Mouse (Mus musculus) embryonic facial prominence, embryonic 14.5 days (tissue): ENCODE data around the gene Ormdl3. TPM values are rescaled to one million over a fixed set of nuclear protein-coding genes. Genes with fewer than 3 reads are reported as not detected.

Experiments
- ATAC-seq: fragments of 200-750 bp; cut with Nextera tagmentation; 2 replicates; pipeline ENCODE4 v1.8.0; 2017; ENCODE audit warnings: low read depth, moderate number of reproducible peaks, moderate TSS enrichment
- DNase-seq: peaks from one replicate; pipeline ENCODE4 v3.0.0-alpha.2; 2015; ENCODE audit warnings: low spot score
- H3K27ac ChIP-seq: fragments of 300-500 bp; sonication (generic); replicated peaks from 2 replicates; pipeline ENCODE4 v1.5.1; 2014; ENCODE audit warnings: low read depth, mild to moderate bottlenecking, low read length, moderate library complexity
- H3K27me3 ChIP-seq: fragments of 300-500 bp; sonication (generic); replicated peaks from 2 replicates; pipeline ENCODE4 v1.6.1; 2014; ENCODE audit warnings: low read length; ENCODE audit not compliant: control insufficient read depth, insufficient read depth
- H3K36me3 ChIP-seq: fragments of 300-500 bp; sonication (generic); 2 replicates; pipeline ENCODE4 v1.6.1; 2014; ENCODE audit warnings: low read length, mixed read lengths; ENCODE audit not compliant: control insufficient read depth, insufficient read depth
- H3K4me1 ChIP-seq: fragments of 300-500 bp; sonication (generic); 2 replicates; pipeline ENCODE4 v1.6.1; 2014; ENCODE audit warnings: antibody characterized with exemption, low read length; ENCODE audit not compliant: control insufficient read depth, insufficient read depth
- H3K4me2 ChIP-seq: fragments of 300-500 bp; sonication (generic); 2 replicates; pipeline ENCODE4 v1.6.1; 2014; ENCODE audit warnings: low read depth, mild to moderate bottlenecking, low read length, moderate library complexity, mixed read lengths
- H3K4me3 ChIP-seq: fragments of 300-500 bp; sonication (generic); 2 replicates; pipeline ENCODE4 v1.5.1; 2014; ENCODE audit warnings: low read depth, mild to moderate bottlenecking, low read length
- H3K9ac ChIP-seq: fragments of 300-500 bp; sonication (generic); 2 replicates; pipeline ENCODE4 v1.6.1; 2014; ENCODE audit warnings: low read depth, mild to moderate bottlenecking, low read length, moderate library complexity, mixed read lengths
- H3K9me3 ChIP-seq: fragments of 300-500 bp; sonication (generic); 2 replicates; pipeline ENCODE4 v1.6.1; 2016; ENCODE audit warnings: low read length; ENCODE audit not compliant: control insufficient read depth
- WGBS: fragments of 180-500 bp; shearing (Covaris S2); extraction: QIAGEN DNeasy Blood & Tissue Kit; methylation state at CpG from one replicate; pipeline ENCODE4 v1.1.7; 2014; 5-methylcytosine and 5-hydroxymethylcytosine counted together
- polyA plus RNA-seq: library from polyadenylated mRNA; unstranded; fragments of >200 nt; fragmentation: Nextera tagmentation; extraction: Ambion mirVana; gene quantifications from 2 replicates; pipeline ENCODE4 v1.2.1, GENCODE M21; 2014

Gene Ormdl3
- polyA plus RNA-seq, 1 experiment from 2014 or later, result 13.6 TPM

DNA sequence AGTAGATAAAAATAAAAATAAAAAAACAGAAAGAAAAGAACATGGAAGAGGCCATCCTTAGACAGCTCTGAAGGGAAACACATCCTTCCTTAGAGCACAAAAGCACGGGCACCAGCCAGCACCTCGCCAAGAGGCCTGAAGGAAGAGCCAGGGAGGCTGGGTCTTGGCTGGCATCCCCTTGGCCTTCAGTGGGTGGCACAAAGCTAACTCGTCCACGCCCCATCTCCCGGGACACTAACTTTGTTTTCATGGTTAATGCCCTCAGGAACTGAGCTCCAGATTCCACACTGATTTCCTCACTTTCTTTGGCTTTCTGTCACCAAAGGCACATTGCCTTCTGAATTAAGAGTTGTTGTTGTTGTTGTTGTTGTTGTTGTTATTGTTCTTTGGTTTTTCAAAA is 9.4 kb downstream of the Ormdl3 start:
- DNase-seq (no peak), ATAC-seq (no peak)
- no peaks in the 10 kb centered on the region for H3K4me1 ChIP-seq
- no peak overlapping the region for H3K4me2 ChIP-seq
- no peak overlapping the region for H3K27ac ChIP-seq
- H3K9ac ChIP-seq, result no peak overlapping the region
- no peaks in the 10 kb centered on the region for H3K27me3 ChIP-seq
- H3K36me3 ChIP-seq, result peaks cover 18% of the 10 kb centered on the region
- no peaks in the 10 kb centered on the region for H3K9me3 ChIP-seq
- 70% methylated on average over 5 of the region's 5 CpGs for WGBS
- H3K4me3 ChIP-seq, result no peak overlapping the region

DNA sequence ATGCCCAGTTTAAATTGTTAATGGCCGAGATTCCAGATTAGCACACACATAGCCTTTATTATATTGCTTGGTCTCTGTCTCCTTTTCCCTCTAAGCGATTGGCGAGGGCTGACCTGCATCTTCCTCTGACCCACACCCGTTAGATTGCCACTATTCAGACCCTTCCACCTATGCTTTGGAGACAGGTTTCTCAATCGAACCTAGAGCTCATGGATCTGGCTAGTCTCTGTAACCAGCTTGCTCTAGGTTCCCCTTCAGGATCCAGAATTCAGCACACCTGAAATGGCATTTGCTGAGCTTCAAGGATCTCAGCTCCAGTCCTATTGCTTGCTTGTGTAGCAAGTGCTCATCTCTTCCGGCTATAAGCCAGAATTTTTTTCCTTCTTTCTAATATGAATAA is 17.7 kb downstream of the Ormdl3 start:
- H3K9ac ChIP-seq, result no peak overlapping the region
- 78% methylated on average over 6 of the region's 6 CpGs for WGBS
- no peaks in the 10 kb centered on the region for H3K36me3 ChIP-seq
- H3K27me3 ChIP-seq, result no peaks in the 10 kb centered on the region
- DNase-seq (no peak), ATAC-seq (no peak)
- H3K4me1 ChIP-seq, result no peaks in the 10 kb centered on the region
- no peaks in the 10 kb centered on the region for H3K9me3 ChIP-seq
- no peak overlapping the region for H3K4me2 ChIP-seq
- H3K27ac ChIP-seq, result no peak overlapping the region
- H3K4me3 ChIP-seq, result no peak overlapping the region

DNA sequence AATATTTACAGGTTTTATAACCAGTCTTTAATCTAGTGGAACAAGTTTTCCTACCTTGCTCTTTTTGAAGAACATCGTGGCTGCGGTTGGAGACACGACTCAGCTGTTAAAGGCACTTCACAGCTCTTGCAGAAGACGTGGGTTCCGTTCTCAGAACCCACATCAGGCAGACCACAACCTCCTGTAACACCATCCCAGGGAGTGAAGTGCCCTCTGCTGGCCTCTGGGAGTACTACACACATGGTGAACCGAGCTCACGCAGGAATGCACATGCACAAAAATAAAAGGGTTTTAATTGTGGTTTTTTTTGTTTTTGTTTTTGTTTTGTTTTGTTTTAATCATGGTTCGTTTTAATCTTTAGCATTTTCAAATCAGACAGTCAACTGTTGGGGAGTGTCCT is 18.8 kb downstream of the Ormdl3 start:
- Histone ChIP-seq H3K9me3 (no peaks in the 10 kb centered on the region), H3K4me3 (no peak overlapping the region)
- no peak for ATAC-seq

DNA sequence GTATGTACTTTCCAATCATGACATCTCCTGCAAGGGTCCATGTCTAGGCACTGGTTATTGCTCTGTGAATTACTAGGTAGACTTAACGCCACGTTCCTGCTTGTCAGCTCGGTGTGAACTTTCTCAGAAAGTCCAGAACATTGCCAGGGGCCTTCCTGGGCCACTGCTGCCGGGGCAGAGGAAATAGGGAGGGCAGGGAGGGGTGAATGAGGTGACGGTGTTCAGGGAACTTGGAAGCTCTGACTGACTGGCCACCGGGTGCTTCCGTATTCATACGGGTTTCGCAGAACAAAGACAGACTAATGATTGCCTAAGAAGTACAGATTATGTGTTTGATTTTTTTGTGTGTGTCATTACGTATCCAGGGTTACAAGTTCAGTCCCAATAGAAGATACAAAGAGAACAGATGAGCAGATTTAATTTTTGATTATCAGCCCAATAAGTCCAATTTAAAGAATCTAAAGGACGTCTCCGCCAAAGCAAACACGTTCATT is 23.2 kb downstream of the Ormdl3 start:
- no peak for ATAC-seq
- 62% methylated on average over 13 of the region's 13 CpGs for WGBS
- Histone ChIP-seq H3K4me3 (no peak overlapping the region), H3K4me2 (no peak overlapping the region), H3K36me3 (no peaks in the 10 kb centered on the region), H3K4me1 (no peaks in the 10 kb centered on the region), H3K9ac (no peak overlapping the region), H3K27me3 (no peaks in the 10 kb centered on the region), H3K9me3 (no peaks in the 10 kb centered on the region), H3K27ac (no peak overlapping the region)
- DNase-seq, result no peak

More for the DNA sequence above, 18.8 kb downstream of the Ormdl3 start:
- Histone ChIP-seq H3K27me3 (no peaks in the 10 kb centered on the region), H3K4me2 (no peak overlapping the region), H3K36me3 (no peaks in the 10 kb centered on the region), H3K4me1 (no peaks in the 10 kb centered on the region), H3K9ac (no peak overlapping the region), H3K27ac (no peak overlapping the region)
- peak; percentile 17 for DNase-seq
- 87% methylated on average over 8 of the region's 8 CpGs for WGBS

DNA sequence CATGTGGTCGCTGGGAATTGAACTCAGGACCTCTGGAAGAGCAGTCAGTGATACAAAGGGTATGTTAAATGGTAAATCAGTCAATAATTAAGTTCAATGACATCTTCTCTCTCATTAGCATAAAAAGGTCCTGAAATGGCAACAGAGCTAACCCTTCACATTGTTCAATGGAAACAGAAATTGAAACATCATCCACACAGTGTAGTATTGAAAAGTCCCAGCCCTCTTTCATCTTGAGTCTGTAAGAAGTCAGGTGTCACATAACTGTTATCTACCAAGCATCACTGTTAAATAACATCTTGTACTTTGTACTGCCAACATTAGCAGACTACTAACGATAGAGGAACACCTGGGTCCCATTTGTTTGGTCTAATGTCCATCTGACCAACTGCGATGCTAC is 24.1 kb downstream of the Ormdl3 start:
- 88% methylated on average over 3 of the region's 3 CpGs for WGBS
- Histone ChIP-seq H3K27ac (no peak overlapping the region), H3K4me2 (no peak overlapping the region), H3K4me1 (no peaks in the 10 kb centered on the region), H3K4me3 (no peak overlapping the region), H3K9ac (no peak overlapping the region), H3K36me3 (no peaks in the 10 kb centered on the region), H3K27me3 (peaks cover 3% of the 10 kb centered on the region; the same call in 1 of the 2 replicates), H3K9me3 (no peaks in the 10 kb centered on the region)
- no peak for DNase-seq
- ATAC-seq, result no peak

DNA sequence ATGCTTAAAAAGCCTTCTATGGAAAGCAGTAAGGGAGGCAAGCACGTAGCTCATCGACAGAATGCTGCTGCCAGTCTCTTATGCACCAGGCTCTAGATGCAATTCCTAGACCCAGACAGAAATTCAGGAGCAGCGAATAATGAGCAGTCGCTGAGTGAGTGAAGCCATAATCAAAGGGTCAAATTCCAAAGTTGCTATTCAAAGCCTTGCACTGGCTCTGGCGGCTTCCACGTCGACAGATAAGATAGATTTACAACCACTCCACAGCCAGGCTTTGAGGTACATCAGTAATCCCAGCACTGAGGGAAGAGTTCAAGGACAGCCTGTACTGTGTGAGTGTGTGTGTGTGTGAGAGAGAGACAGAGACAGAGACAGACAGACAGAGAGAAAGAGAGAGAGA is 26.2 kb downstream of the Ormdl3 start:
- Histone ChIP-seq H3K36me3 (no peaks in the 10 kb centered on the region), H3K4me2 (no peak overlapping the region), H3K9me3 (no peaks in the 10 kb centered on the region), H3K27ac (no peak overlapping the region), H3K4me1 (no peaks in the 10 kb centered on the region), H3K9ac (no peak overlapping the region), H3K27me3 (peaks cover 7% of the 10 kb centered on the region; the same call in 1 of the 2 replicates), H3K4me3 (no peak overlapping the region)
- DNase-seq, result peak; percentile 31
- ATAC-seq, result no peak
- 32% methylated on average over 7 of the region's 7 CpGs for WGBS

DNA sequence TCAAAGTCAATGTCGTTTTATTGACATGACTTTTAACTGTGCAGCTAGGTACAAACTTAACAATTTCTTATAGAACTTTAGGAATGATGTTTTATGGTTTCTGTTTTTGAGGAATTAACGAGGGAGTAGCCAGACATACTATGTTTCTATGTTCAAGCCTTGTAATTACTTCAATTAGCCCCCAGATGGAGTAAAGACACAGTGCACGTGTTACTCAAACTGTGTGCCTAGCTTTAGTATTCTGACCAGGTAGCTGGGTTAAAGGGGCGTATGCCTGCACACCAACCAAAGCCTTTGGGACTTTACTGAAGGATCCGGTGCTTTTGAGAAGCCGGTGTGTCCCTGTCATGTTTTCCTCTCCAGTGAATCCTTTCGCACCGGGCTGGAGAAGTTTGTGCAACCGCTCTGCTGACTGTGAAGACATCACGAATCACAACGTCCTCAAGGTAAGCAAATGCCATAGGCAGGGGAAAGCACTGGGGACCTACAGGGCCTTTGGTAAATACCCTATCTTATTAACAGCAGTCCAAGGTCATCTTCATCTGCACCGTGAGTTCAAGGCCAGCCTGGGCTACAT is 32.0 kb downstream of the Ormdl3 start:
- Histone ChIP-seq H3K4me2 (no peak overlapping the region), H3K27ac (no peak overlapping the region), H3K9me3 (no peaks in the 10 kb centered on the region), H3K27me3 (peaks cover 8% of the 10 kb centered on the region), H3K4me1 (0 out of 2 replicates have a peak, but pooled peaks cover 7% of the 10 kb centered on the region), H3K36me3 (no peaks in the 10 kb centered on the region), H3K4me3 (no peak overlapping the region), H3K9ac (no peak overlapping the region)
- DNase-seq (no peak), ATAC-seq (no peak)
- 69% methylated on average over 12 of the region's 12 CpGs for WGBS

DNA sequence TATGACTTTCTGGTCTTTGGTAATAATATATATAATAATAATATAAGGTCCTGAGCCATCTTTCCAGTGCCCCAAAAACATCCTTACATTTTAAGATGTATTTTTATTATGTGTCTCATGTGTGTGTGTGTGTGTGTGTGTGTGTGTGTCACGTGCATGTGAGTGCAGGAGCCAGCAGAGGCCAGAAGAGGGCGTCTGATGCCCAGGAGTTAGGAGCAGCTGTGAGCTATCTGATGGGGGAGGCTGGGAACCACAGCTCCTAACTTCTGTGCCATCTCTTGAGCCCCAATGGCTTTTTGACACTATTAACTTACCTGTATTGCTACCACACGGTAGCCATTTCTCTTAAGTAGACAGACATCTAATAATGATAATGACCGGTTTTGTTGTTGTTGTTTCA is 33.2 kb downstream of the Ormdl3 start:
- ATAC-seq, result no peak
- no peak for DNase-seq
- Histone ChIP-seq H3K9ac (no peak overlapping the region), H3K27ac (no peak overlapping the region), H3K9me3 (no peaks in the 10 kb centered on the region), H3K36me3 (no peaks in the 10 kb centered on the region), H3K4me1 (0 out of 2 replicates have a peak, but pooled peaks cover 7% of the 10 kb centered on the region), H3K4me3 (no peak overlapping the region), H3K27me3 (peaks cover 20% of the 10 kb centered on the region), H3K4me2 (no peak overlapping the region)
- 87% methylated on average over 4 of the region's 4 CpGs for WGBS
